Mouse (Mus musculus) bone marrow, adult 2 months (tissue): ENCODE data around the gene Actr1a.
A peak's percentile ranks its signal among the peaks of the same experiment; 100 is the strongest.

Experiments used
- CTCF ChIP-seq: fragments of 200-500 bp; IDR thresholded peaks from 2 replicates; pipeline ENCODE4 v1.5.1; 2011; ENCODE audit warnings: low read length, control low read depth; ENCODE audit not compliant: control insufficient read depth, insufficient read depth
- POLR2A ChIP-seq: fragments of 200-500 bp; IDR thresholded peaks from 2 replicates; pipeline ENCODE4 v1.6.1; 2011; ENCODE audit warnings: low read depth, mild to moderate bottlenecking, control low read depth, low read length, borderline replicate concordance; ENCODE audit not compliant: control insufficient read depth

GRCm38 (mm10) chr19:46329951-46330350, 65.6 kb downstream of the Actr1a start:
- TF ChIP-seq POLR2A (peak; percentile 43; the same call in 1 of the 2 replicates), CTCF (peak; percentile 99)
